16 mouse cellular contexts compared by ENCODE assay signal in genomic region chr1:8142583-8142982, GRCm38 (mm10).
"Had no signal": no experiment of that assay in that cellular context is flagged by ENCODE, and none has a peak within 500 bp of the region (broad histone marks: within the 10 kb centered on the region; RNA-seq: fewer than 3 reads in every experiment).

No protein-coding gene starts in this region.

- H3K9ac ChIP-seq: neural tube, embryonic 13.5 days; neural tube, embryonic 15.5 days; stomach, embryonic 15.5 days had no signal

- H3K4me1 ChIP-seq: neural tube, embryonic 13.5 days; neural tube, embryonic 15.5 days; stomach, embryonic 15.5 days had no signal

- DNase-seq: retina, postnatal 1 day; right cerebral cortex, adult 18-20 months; right cerebral cortex, postnatal 14 days; right cerebral cortex, postnatal 25 days; right cerebral cortex, postnatal 4 days; spleen, adult 18-20 months; thymus, adult 18-20 months; thymus, adult 2 months; thymus, postnatal 14 days; thymus, postnatal 25 days; thymus, postnatal 36 days; thymus, postnatal 4 days had no signal

- H3K4me3 ChIP-seq: neural tube, embryonic 13.5 days; neural tube, embryonic 15.5 days; stomach, embryonic 15.5 days had no signal

- H3K9me3 ChIP-seq: neural tube, embryonic 13.5 days; neural tube, embryonic 15.5 days; stomach, embryonic 15.5 days had no signal

- H3K27me3 ChIP-seq: neural tube, embryonic 13.5 days; neural tube, embryonic 15.5 days; stomach, embryonic 15.5 days had no signal

- H3K27ac ChIP-seq: neural tube, embryonic 13.5 days; neural tube, embryonic 15.5 days; stomach, embryonic 15.5 days; stomach, postnatal 0 days had no signal

- H3K36me3 ChIP-seq: neural tube, embryonic 13.5 days; neural tube, embryonic 15.5 days; stomach, embryonic 15.5 days had no signal
